Mouse (Mus musculus): ENCODE data around the gene Adam12. TPM values are rescaled to one million over a fixed set of nuclear protein-coding genes. Genes with fewer than 3 reads are reported as not detected.

Gene Adam12
- polyA plus RNA-seq, 1 experiment from 2014 or later = 1.0 TPM

GRCm38 (mm10) chr7:134097861-134098260 lies 134.1 kb downstream of the Adam12 start:
- Histone ChIP-seq H3K9me3 (ENCODE audit: control insufficient read depth) (no peaks in the 10 kb centered on the region), H3K4me3 (ENCODE audit: low read depth, low read length) (no peak overlapping the region), H3K36me3 (ENCODE audit: control insufficient read depth, insufficient read depth) (no peaks in the 10 kb centered on the region), H3K9ac (ENCODE audit: low read depth, low read length) (no peak overlapping the region), H3K27ac (ENCODE audit: low read depth, low read length) (no peak overlapping the region), H3K4me2 (replicated peaks; ENCODE audit: low read depth) (no peak overlapping the region), H3K4me1 (replicated peaks; ENCODE audit: control insufficient read depth, insufficient read depth, low read length) (no peaks in the 10 kb centered on the region), H3K27me3 (replicated peaks; ENCODE audit: control insufficient read depth, insufficient read depth, low read length) (no peaks in the 10 kb centered on the region)
- WGBS = 97% methylated on average over 2 of the region's 2 CpGs
- TF ChIP-seq CTCF (IDR thresholded peaks at IDR 0.05; ENCODE audit: low read depth) = no peak
- no peak for ATAC-seq

GRCm38 (mm10) chr7:134093871-134094270 lies 138.1 kb downstream of the Adam12 start:
- H3K27ac ChIP-seq (ENCODE audit: low read depth, low read length) = no peak overlapping the region
- no peak overlapping the region for H3K4me2 ChIP-seq (replicated peaks; ENCODE audit: low read depth)
- no peaks in the 10 kb centered on the region for H3K9me3 ChIP-seq (ENCODE audit: control insufficient read depth)
- no peak overlapping the region for H3K9ac ChIP-seq (ENCODE audit: low read depth, low read length)
- ATAC-seq = no peak
- H3K36me3 ChIP-seq (ENCODE audit: control insufficient read depth, insufficient read depth) = no peaks in the 10 kb centered on the region
- H3K4me3 ChIP-seq (ENCODE audit: low read depth, low read length) = no peak overlapping the region
- WGBS = 57% methylated on average over 2 of the region's 2 CpGs
- no peak for TF ChIP-seq CTCF (IDR thresholded peaks at IDR 0.05; ENCODE audit: low read depth)
- H3K4me1 ChIP-seq (replicated peaks; ENCODE audit: control insufficient read depth, insufficient read depth, low read length) = no peaks in the 10 kb centered on the region
- H3K27me3 ChIP-seq (replicated peaks; ENCODE audit: control insufficient read depth, insufficient read depth, low read length) = no peaks in the 10 kb centered on the region

- no peaks in the 10 kb centered on the region for H3K36me3 ChIP-seq (ENCODE audit: control insufficient read depth, insufficient read depth)
- H3K9me3 ChIP-seq (ENCODE audit: control insufficient read depth) = no peaks in the 10 kb centered on the region
- 67% methylated on average over 3 of the region's 3 CpGs for WGBS
- no peaks in the 10 kb centered on the region for H3K4me1 ChIP-seq (replicated peaks; ENCODE audit: control insufficient read depth, insufficient read depth, low read length)
- ATAC-seq = no peak
- no peak overlapping the region for H3K27ac ChIP-seq (ENCODE audit: low read depth, low read length)
- H3K4me2 ChIP-seq (replicated peaks; ENCODE audit: low read depth) = no peak overlapping the region
- no peaks in the 10 kb centered on the region for H3K27me3 ChIP-seq (replicated peaks; ENCODE audit: control insufficient read depth, insufficient read depth, low read length)
- H3K4me3 ChIP-seq (ENCODE audit: low read depth, low read length) = no peak overlapping the region
- TF ChIP-seq CTCF (IDR thresholded peaks at IDR 0.05; ENCODE audit: low read depth) = no peak
- H3K9ac ChIP-seq (ENCODE audit: low read depth, low read length) = no peak overlapping the region
These were observed 141.2 kb downstream of the Adam12 start for GRCm38 (mm10) chr7:134090764-134091163.

GRCm38 (mm10) chr7:134090256-134090655 lies 141.7 kb downstream of the Adam12 start:
- Histone ChIP-seq H3K27me3 (replicated peaks; ENCODE audit: control insufficient read depth, insufficient read depth, low read length) (no peaks in the 10 kb centered on the region), H3K4me1 (replicated peaks; ENCODE audit: control insufficient read depth, insufficient read depth, low read length) (no peaks in the 10 kb centered on the region), H3K27ac (ENCODE audit: low read depth, low read length) (no peak overlapping the region), H3K4me3 (ENCODE audit: low read depth, low read length) (no peak overlapping the region), H3K36me3 (ENCODE audit: control insufficient read depth, insufficient read depth) (no peaks in the 10 kb centered on the region), H3K9ac (ENCODE audit: low read depth, low read length) (no peak overlapping the region), H3K4me2 (replicated peaks; ENCODE audit: low read depth) (no peak overlapping the region), H3K9me3 (ENCODE audit: control insufficient read depth) (no peaks in the 10 kb centered on the region)
- 93% methylated on average over 9 of the region's 9 CpGs for WGBS
- ATAC-seq = no peak
- no peak for TF ChIP-seq CTCF (IDR thresholded peaks at IDR 0.05; ENCODE audit: low read depth)

GRCm38 (mm10) chr7:134088548-134089347 lies 143.2 kb downstream of the Adam12 start:
- WGBS = 75% methylated on average over 14 of the region's 14 CpGs
- H3K36me3 ChIP-seq (ENCODE audit: control insufficient read depth, insufficient read depth) = no peaks in the 10 kb centered on the region
- no peak overlapping the region for H3K4me3 ChIP-seq (ENCODE audit: low read depth, low read length)
- no peaks in the 10 kb centered on the region for H3K4me1 ChIP-seq (replicated peaks; ENCODE audit: control insufficient read depth, insufficient read depth, low read length)
- no peak for ATAC-seq
- H3K9me3 ChIP-seq (ENCODE audit: control insufficient read depth) = no peaks in the 10 kb centered on the region
- TF ChIP-seq CTCF (IDR thresholded peaks at IDR 0.05; ENCODE audit: low read depth) = no peak
- no peaks in the 10 kb centered on the region for H3K27me3 ChIP-seq (replicated peaks; ENCODE audit: control insufficient read depth, insufficient read depth, low read length)
- H3K4me2 ChIP-seq (replicated peaks; ENCODE audit: low read depth) = no peak overlapping the region
- no peak overlapping the region for H3K9ac ChIP-seq (ENCODE audit: low read depth, low read length)
- no peak overlapping the region for H3K27ac ChIP-seq (ENCODE audit: low read depth, low read length)

- Histone ChIP-seq H3K4me1 (replicated peaks; ENCODE audit: control insufficient read depth, insufficient read depth, low read length) (no peaks in the 10 kb centered on the region), H3K27ac (ENCODE audit: low read depth, low read length) (no peak overlapping the region), H3K9ac (ENCODE audit: low read depth, low read length) (no peak overlapping the region), H3K4me3 (ENCODE audit: low read depth, low read length) (no peak overlapping the region), H3K27me3 (replicated peaks; ENCODE audit: control insufficient read depth, insufficient read depth, low read length) (no peaks in the 10 kb centered on the region), H3K36me3 (ENCODE audit: control insufficient read depth, insufficient read depth) (no peaks in the 10 kb centered on the region), H3K9me3 (ENCODE audit: control insufficient read depth) (no peaks in the 10 kb centered on the region), H3K4me2 (replicated peaks; ENCODE audit: low read depth) (no peak overlapping the region)
- ATAC-seq = no peak
- 60% methylated on average over 2 of the region's 2 CpGs for WGBS
- TF ChIP-seq CTCF (IDR thresholded peaks at IDR 0.05; ENCODE audit: low read depth) = no peak
These were observed 146.6 kb downstream of the Adam12 start for GRCm38 (mm10) chr7:134085396-134085795.
